Mouse (Mus musculus) frontal cortex, postnatal 36 days (tissue): ENCODE measurements around the gene Pitpnc1.

Experiments
- DNase-seq, 2 experiments: peaks; one replicate each; pipeline ENCODE4 v3.0.0; 2022; ENCODE audit warnings: low spot score in 2 of 2

Pitpnc1 gene

GRCm38 (mm10) chr11:107233252-107233890, 237.1 kb downstream of the Pitpnc1 start:
- no peak for DNase-seq

DNA sequence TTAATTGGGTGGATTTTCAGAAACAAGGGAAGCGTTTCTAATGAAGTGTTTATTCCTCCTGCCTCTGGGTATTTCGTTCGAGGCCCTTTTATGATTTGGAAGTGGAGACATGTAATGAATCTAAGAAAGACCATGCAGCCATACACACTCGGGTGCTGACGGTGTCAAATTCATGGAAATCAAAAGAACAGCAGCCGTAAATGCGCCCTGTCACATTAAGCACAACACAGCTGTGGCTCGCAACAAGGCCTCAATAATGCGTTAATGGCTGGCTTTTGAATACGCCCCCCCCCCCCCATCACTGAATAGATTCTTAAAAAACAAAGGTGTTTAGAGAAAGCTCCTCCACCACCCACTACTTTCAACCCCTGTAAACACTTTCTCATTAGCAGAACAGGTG, 240.4 kb downstream of the Pitpnc1 start:
- DNase-seq: no peak

DNA sequence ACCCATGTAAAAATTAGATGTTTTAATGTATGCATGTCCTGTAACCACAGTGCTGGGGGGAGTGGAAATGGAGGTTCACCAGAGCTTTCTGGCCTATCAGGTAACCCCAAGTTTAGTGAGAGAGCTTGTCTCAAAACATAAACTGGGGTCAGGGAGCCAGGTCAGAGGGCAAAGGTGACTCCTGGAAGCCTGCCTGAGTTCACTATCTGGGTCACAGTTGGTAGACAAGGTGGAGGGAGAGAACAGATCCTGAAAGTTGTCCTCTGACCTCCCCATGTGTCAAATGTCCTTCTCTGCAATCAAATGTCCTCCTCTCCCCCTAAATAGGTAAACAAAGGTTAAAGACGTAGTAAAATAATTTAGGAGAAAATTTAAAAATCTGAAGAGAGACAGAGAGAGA, 244.1 kb downstream of the Pitpnc1 start:
- no peak for DNase-seq

DNA sequence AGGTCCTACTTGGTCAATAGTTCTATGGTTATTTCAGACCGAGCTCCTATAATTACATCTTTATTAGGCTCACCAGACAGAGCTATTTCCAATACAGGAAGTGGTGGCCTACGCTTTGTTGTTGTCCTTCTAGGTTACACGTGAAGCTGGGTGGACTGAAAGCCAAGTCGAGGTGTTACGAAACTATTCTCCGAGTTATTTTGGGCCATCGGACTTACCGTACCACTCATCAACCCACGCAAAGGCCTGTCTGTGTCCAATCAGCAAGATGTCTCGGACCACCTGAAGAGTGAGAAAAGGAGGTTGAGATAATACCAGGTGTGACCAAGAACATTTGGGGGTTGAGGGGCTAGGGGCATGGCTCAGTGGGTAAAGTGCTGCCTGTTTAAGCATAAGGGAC, 244.5 kb downstream of the Pitpnc1 start:
- DNase-seq: no peak

DNA sequence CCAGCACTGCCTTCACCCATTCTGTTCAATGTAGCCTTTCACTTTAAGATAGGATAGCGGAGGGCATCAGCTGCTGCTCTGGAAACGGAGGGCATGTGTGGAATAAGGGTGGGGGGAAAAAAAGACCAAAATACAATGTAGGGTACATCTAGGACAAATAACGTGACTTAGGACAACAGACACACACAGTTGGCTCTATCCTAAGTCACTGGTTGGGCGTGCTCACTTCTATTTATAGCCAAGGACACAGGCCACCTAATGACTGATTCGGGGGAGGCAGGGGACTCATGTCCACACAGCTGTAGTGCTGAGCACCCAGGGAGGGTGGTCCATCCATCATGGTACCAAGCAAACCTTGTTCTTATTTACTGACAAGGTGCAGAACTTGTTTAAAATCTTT, 245.2 kb downstream of the Pitpnc1 start:
- no peak for DNase-seq

DNA sequence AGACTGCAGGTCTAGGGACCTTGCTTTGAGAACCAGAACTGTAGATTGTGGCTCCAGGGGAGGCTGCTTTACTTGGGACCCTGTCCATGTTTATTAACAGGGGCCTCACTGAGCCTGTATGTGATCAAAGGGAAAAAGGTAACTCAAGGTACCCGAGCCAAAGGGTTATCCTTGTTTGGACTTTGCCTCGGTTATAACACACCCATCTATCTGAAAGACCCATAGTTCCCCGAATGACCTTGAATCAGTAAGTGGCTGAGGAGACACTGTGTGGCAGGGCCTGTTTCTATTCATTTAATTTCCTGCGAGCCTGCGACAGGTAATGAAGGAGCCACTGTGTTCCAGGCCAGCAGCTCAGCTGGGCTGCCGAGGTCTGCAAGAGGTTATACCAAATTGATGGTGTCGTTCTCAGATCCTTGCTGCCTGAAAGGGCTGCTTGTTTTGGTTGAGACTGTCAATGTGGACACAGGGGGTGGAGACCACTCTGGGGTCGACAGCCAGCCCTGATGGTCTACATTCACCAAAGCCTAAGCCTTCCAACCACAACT, 246.8 kb downstream of the Pitpnc1 start:
- no peak for DNase-seq

- DNase-seq: no peak
These were observed 247.3 kb downstream of the Pitpnc1 start for GRCm38 (mm10) chr11:107223169-107223561.

DNA sequence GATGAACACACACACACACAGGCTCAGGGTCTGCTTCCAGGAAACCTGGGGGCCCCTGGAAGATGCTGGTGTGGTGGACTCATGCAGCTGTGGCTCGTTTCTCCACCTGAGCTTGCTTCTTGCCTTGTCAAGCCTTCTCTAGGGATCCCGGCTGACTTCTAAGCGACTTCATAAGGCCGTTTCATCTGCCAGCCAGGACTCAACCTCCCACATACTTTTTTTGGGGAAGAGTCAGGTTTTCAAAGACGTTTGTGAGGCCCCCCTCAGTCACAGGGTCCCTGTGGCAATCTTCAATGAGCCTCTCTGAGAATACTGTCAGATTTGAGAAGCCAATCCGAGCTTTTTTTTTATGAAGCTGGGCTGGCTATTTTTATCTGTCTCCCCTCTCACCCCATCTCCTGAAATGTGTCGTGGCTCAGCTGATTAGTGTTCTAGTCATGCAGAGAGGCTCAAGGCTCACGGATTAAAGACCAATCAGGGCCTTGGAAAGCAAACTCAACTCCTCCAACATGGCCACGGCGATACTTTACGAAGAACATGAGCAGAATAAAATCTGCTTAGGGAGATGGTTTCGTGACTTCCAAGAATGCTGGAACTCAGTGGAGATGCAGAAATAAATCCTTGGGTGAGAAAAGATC, 247.8 kb downstream of the Pitpnc1 start:
- DNase-seq: no peak

DNA sequence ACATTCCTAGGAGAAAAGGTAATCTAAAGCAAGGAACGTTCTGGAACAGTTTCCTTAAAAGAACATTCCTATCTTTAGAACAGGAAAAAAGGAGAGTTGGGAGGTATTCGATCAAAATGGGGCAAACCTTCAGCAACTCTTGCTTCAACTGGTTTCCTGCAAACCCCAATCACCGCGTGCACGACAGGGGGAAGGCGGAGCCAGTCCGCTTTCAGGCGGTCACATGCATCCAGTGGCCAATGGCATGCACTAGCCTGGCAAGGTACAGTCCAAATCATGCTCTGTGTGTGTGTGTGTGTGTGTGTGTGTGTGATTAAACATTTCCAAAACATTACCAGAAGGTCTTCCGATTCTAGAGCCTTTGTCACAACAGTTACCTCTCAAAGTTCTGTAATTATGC, 255.4 kb downstream of the Pitpnc1 start:
- DNase-seq: no peak

- DNase-seq: no peak
These were observed 256.8 kb downstream of the Pitpnc1 start for GRCm38 (mm10) chr11:107213745-107214144.

- no peak for DNase-seq
These were observed 260.7 kb downstream of the Pitpnc1 start for GRCm38 (mm10) chr11:107209818-107210217.

DNA sequence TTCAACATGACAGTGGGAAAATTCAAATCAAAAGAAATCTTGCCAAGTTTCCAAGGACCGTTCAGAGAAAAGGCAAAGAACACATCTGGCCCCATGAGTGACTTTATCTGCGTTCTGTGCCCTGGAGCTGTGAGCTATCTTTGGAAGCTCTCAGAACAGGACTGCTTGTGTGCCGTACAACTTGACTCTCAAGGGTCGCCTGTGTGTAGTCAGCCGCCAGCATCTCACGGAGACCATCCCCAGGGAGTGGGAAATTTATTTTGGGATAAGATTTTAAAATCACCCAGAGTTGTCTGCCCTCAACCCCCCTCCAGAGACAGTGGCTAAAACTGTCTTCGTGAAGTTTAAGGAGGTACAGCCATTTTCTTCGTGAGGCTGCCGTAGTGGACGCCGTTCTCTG, 268.7 kb downstream of the Pitpnc1 start:
- DNase-seq: no peak

DNA sequence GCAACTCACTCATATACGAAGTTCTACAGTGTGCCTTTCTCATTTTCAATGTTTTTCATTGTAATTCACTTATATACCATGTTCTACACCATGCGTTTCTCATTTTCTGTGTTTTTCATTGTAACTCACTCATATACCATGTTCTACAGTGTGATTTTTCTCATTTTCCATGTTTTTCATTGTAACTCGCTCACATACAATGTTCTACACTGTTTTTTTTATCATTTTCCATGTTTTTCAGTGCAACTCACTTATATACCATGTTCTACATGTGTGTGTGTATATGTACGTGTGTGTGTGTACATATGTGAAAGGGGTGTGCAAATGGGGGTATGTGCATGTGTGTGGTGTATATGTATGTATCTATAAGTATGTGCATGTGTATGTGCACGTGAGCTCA, 271.2 kb downstream of the Pitpnc1 start:
- DNase-seq: no peak

GRCm38 (mm10) chr11:107195334-107195733, 275.2 kb downstream of the Pitpnc1 start:
- no peak for DNase-seq

DNA sequence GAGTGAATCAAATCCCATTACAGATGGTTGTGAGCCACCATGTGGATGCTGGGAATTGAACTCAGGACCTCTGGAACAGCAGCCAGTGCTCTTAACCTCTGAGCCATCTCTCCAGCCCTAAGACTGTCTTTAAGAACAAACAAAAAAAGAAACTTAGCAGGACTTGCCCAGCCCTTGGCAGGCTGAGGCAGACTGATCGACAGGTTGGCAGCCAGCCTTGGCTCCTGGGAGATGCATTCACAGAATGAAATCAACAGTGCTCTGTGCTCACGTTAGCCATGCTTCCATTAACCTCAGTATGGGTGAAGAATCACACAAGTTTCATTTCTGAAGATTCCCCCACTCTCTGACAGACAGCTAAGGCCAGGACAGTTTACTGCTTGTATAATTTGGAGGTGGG, 280.1 kb downstream of the Pitpnc1 start:
- DNase-seq: no peak

- peak; percentile 98 to 100 for DNase-seq
These were observed 281.6 kb downstream of the Pitpnc1 start, which contains the start of gene Nol11 for GRCm38 (mm10) chr11:107188565-107189552. TSS of gene Nol11 (minus strand) at chr11:107189381.

- no peak for DNase-seq
These were observed 286.7 kb downstream of the Pitpnc1 start for GRCm38 (mm10) chr11:107183777-107184176.

- no peak for DNase-seq
These were observed 309.3 kb downstream of the Pitpnc1 start for GRCm38 (mm10) chr11:107161215-107161614.

DNA sequence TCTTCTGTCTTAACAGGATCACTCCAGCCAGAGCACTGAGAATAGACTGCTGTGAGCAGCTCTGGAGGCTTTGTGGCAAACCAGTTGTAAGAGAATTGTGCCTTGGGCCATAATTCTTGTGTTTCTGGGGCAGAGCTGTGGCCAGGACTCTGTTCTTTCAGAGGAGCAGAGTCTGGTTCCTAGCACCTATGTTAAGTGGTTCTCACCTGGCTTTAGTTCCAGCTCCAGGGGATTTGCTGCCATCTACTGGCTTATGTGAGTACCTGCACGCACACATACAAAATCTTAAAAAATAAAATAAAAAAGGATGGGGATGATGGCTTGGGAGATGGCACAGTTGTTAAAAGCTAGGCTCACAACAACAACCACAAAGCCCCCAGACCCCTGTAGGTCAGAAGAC, 311.5 kb downstream of the Pitpnc1 start:
- DNase-seq: no peak
